Mouse (Mus musculus) liver, adult 2 months (tissue): Measurements from ENCODE around the gene Gm20219. TPM values are rescaled to one million over a fixed set of nuclear protein-coding genes. Genes with fewer than 3 reads are reported as not detected.

Experiments
- DNase-seq: peaks from one replicate; pipeline ENCODE4 v3.0.0-alpha.2; 2011; ENCODE audit warnings: low read depth, low spot score; ENCODE audit errors: extremely low read depth
- H3K27ac ChIP-seq: fragments of 200-500 bp; replicated peaks from 2 replicates; pipeline ENCODE4 v1.5.1; 2012; ENCODE audit warnings: low read depth, mild to moderate bottlenecking, control low read depth, inconsistent platforms, low read length; ENCODE audit not compliant: insufficient read depth
- H3K27me3 ChIP-seq: fragments of 200-500 bp; 2 replicates; pipeline ENCODE4 v1.6.1; 2012; ENCODE audit warnings: mild to moderate bottlenecking, moderate library complexity, low read length, inconsistent platforms; ENCODE audit not compliant: control insufficient read depth, insufficient read depth
- H3K36me3 ChIP-seq: fragments of 200-500 bp; 2 replicates; pipeline ENCODE4 v1.6.1; 2012; ENCODE audit warnings: low read length, inconsistent platforms; ENCODE audit not compliant: control insufficient read depth, insufficient read depth
- H3K4me1 ChIP-seq: fragments of 200-500 bp; 2 replicates; pipeline ENCODE4 v1.6.1; 2011; ENCODE audit warnings: low read length; ENCODE audit not compliant: control insufficient read depth, insufficient read depth
- H3K4me3 ChIP-seq: fragments of 200-500 bp; 2 replicates; pipeline ENCODE4 v1.5.1; 2011; ENCODE audit warnings: low read depth, mild to moderate bottlenecking, control low read depth, low read length, moderate library complexity; ENCODE audit not compliant: insufficient read depth
- H3K79me2 ChIP-seq: fragments of 200-500 bp; 2 replicates; pipeline ENCODE4 v1.6.1; 2012; ENCODE audit warnings: inconsistent platforms, mild to moderate bottlenecking, low read length, moderate library complexity; ENCODE audit not compliant: control insufficient read depth, insufficient read depth
- H3K9ac ChIP-seq: fragments of 200-500 bp; 2 replicates; pipeline ENCODE4 v1.6.1; 2012; ENCODE audit warnings: low read depth, mild to moderate bottlenecking, control low read depth, inconsistent platforms, low read length
- CTCF ChIP-seq: fragments of 200-500 bp; IDR thresholded peaks from 2 replicates; pipeline ENCODE4 v1.5.1; 2011; ENCODE audit warnings: low read depth, low read length, control low read depth
- POLR2A ChIP-seq: fragments of 200-500 bp; IDR thresholded peaks from 2 replicates; pipeline ENCODE4 v1.6.1; 2011; ENCODE audit warnings: low read length, control low read depth; ENCODE audit not compliant: insufficient read depth; ENCODE audit errors: extremely low read depth
- WGBS: fragments of 180-500 bp; shearing (Covaris S2); methylation state at CpG from one replicate; pipeline ENCODE4 v1.1.7; 2018; 5-methylcytosine and 5-hydroxymethylcytosine counted together
- polyA plus RNA-seq: library from polyadenylated mRNA; depleted of rRNA; stranded (reverse); fragments of >200 nt; gene quantifications from 2 replicates; pipeline ENCODE4 v1.2.3, GENCODE M21; 2012
- total RNA-seq: library from RNA; depleted of rRNA; stranded (reverse); fragments of >200 nt; gene quantifications from 2 replicates; pipeline ENCODE4 v1.2.3, GENCODE M21; 2014

The Gm20219 gene
- total and polyA plus RNA-seq, 2 experiments: 0.31 TPM; not detected in 1

GRCm38 (mm10) chr17:56561866-56562265 is 7.7 kb upstream of the Gm20219 start:
- H3K4me3 ChIP-seq: no peak overlapping the region
- H3K27ac ChIP-seq: no peak overlapping the region
- no peak overlapping the region for H3K9ac ChIP-seq
- H3K79me2 ChIP-seq: no peaks in the 10 kb centered on the region
- no peaks in the 10 kb centered on the region for H3K27me3 ChIP-seq
- peaks cover 3% of the 10 kb centered on the region; the same call in 1 of the 2 replicates for H3K4me1 ChIP-seq
- TF ChIP-seq CTCF: no peak
- no peak for TF ChIP-seq POLR2A
- no peak for DNase-seq
- 90% methylated on average over 2 of the region's 2 CpGs for WGBS
- peaks cover 40% of the 10 kb centered on the region for H3K36me3 ChIP-seq

- Histone ChIP-seq H3K4me1 (peaks cover 3% of the 10 kb centered on the region; the same call in 1 of the 2 replicates), H3K36me3 (peaks cover 27% of the 10 kb centered on the region), H3K27ac (no peak overlapping the region), H3K4me3 (no peak overlapping the region), H3K9ac (no peak overlapping the region), H3K79me2 (no peaks in the 10 kb centered on the region), H3K27me3 (no peaks in the 10 kb centered on the region)
- TF ChIP-seq CTCF: no peak
- TF ChIP-seq POLR2A: no peak
- peak; percentile 67 for DNase-seq
- 32% methylated on average over 1 of the region's 1 CpGs for WGBS
Measured at GRCm38 (mm10) chr17:56560131-56560530, 5.9 kb upstream of the Gm20219 start.

- no peak for TF ChIP-seq CTCF
- no peak for TF ChIP-seq POLR2A
- Histone ChIP-seq H3K27ac (no peak overlapping the region), H3K4me1 (peaks cover 3% of the 10 kb centered on the region; the same call in 1 of the 2 replicates), H3K9ac (no peak overlapping the region), H3K4me3 (no peak overlapping the region), H3K36me3 (peaks cover 20% of the 10 kb centered on the region), H3K79me2 (no peaks in the 10 kb centered on the region), H3K27me3 (no peaks in the 10 kb centered on the region)
- WGBS: 74% methylated on average over 3 of the region's 3 CpGs
- peak; percentile 79 for DNase-seq
Measured at GRCm38 (mm10) chr17:56559386-56559785, 5.2 kb upstream of the Gm20219 start.

GRCm38 (mm10) chr17:56558448-56558847 is 4.3 kb upstream of the Gm20219 start:
- no peak overlapping the region for H3K9ac ChIP-seq
- TF ChIP-seq POLR2A (no peak), CTCF (peak; percentile 81)
- no peak overlapping the region for H3K4me3 ChIP-seq
- no peak for DNase-seq
- H3K79me2 ChIP-seq: no peaks in the 10 kb centered on the region
- peaks cover 11% of the 10 kb centered on the region for H3K36me3 ChIP-seq
- H3K4me1 ChIP-seq: peaks cover 3% of the 10 kb centered on the region; the same call in 1 of the 2 replicates
- H3K27ac ChIP-seq: no peak overlapping the region
- 11% methylated on average over 3 of the region's 3 CpGs for whole genome bisulfite sequencing
- H3K27me3 ChIP-seq: no peaks in the 10 kb centered on the region

- Histone ChIP-seq H3K4me1 (no peaks in the 10 kb centered on the region), H3K79me2 (no peaks in the 10 kb centered on the region), H3K9ac (no peak overlapping the region), H3K27ac (no peak overlapping the region), H3K27me3 (no peaks in the 10 kb centered on the region), H3K4me3 (no peak overlapping the region; the same call in 1 of the 2 replicates), H3K36me3 (no peaks in the 10 kb centered on the region)
- peak; percentile 100 for TF ChIP-seq CTCF
- no peak for TF ChIP-seq POLR2A
- DNase-seq: peak; percentile 51
- WGBS: 73% methylated on average over 5 of the region's 5 CpGs
Measured at GRCm38 (mm10) chr17:56552781-56553363, 1.3 kb downstream of the Gm20219 start.

- Histone ChIP-seq H3K4me1 (no peaks in the 10 kb centered on the region), H3K79me2 (no peaks in the 10 kb centered on the region), H3K27ac (no peak overlapping the region), H3K9ac (no peak overlapping the region), H3K4me3 (no peak overlapping the region), H3K27me3 (no peaks in the 10 kb centered on the region), H3K36me3 (no peaks in the 10 kb centered on the region)
- no peak for DNase-seq
- WGBS: 92% methylated on average over 6 of the region's 6 CpGs
- TF ChIP-seq POLR2A: no peak
- TF ChIP-seq CTCF: no peak
Measured at GRCm38 (mm10) chr17:56551841-56552581, 2.2 kb downstream of the Gm20219 start.
